Mouse (Mus musculus) spleen, postnatal 14 days (tissue): ENCODE data around the gene Tfeb.
A peak's percentile ranks its signal among the peaks of the same experiment; 100 is the strongest.

Experiments used
- DNase-seq, 2 experiments: peaks; one replicate each; pipeline ENCODE4 v3.0.0; 2021 to 2022; ENCODE audit warnings: low spot score in 2 of 2

The Tfeb gene

GRCm38 (mm10) chr17:47787632-47788031, 50.8 kb downstream of the Tfeb start:
- DNase-seq, result no peak

DNA sequence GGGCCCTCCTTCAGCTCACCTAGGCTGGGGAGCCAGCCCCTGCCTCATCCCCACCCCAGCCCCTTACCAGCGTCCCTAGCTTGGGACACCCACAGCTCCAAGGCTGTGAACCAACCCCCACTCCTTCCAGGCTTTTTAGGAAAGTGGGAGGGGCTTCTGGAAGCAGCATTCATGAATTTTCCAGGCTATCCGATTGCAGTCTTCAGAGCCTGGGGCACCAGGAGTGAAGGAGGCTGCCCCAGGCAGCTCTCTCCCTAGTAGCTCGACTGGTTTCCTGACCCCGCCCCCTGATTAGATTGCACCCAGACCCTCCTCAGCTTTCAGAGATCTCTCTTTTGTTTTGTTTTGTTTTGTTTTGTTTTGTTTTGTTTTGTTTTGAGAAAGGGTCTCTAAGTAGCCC, 51.5 kb downstream of the Tfeb start:
- no peak for DNase-seq

DNA sequence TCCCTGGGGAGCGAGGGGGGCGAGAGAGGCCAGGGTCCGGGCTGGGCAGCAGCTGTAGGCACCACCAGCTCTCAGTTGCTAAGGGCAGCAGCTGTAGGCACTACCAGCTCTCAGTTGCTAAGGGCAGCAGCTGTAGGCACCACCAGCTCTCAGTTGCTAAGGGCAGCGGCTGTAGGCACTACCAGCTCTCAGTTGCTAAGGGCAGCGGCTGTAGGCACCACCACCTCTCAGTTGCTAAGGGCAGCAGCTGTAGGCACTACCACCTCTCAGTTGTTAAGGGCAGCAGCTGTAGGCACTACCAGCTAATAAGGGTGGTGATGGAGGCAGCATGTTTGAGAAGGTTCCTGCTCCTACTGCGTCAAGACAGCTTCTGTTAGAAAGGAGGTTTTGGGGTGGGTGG, 52.2 kb downstream of the Tfeb start:
- DNase-seq, result no peak

DNA sequence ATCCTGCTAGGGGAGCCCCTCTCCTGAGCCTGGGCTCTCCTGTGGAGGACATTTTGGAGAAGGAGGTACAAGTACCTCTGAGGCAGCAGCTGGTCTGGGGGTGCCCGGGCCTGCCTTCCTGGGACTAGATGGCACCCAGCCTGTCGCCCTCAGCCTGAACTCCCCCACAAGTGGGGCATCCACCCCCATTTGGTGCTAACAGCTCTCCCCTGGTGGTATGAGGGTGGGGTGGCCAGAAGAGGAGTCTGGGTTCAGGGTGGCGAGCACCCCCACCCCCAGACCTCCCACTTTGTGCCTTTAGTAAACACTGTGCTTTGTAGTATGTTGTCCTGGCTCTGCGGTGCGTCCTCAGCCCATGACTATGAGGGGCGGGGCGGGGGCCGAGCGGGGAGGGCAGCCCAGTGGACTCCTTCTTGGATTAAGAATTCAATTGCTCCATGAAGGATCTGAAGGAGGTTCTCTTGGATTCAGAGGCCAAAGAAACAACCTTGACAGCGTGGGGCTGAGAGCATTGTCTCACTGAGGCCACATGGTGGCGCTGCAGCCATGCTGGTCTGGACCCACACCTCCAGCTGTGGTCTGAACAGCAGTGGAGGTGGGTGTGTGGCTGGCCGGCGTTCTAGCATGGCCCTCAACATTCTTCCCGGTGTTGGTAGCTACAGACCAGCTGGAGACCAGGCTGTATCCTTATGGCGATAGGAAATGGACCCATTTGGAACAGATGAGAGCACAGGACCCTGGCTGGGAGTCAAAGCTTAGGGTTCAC, 55.5 kb downstream of the Tfeb start:
- DNase-seq, result peak in 1 of 2 experiments; percentile 61

DNA sequence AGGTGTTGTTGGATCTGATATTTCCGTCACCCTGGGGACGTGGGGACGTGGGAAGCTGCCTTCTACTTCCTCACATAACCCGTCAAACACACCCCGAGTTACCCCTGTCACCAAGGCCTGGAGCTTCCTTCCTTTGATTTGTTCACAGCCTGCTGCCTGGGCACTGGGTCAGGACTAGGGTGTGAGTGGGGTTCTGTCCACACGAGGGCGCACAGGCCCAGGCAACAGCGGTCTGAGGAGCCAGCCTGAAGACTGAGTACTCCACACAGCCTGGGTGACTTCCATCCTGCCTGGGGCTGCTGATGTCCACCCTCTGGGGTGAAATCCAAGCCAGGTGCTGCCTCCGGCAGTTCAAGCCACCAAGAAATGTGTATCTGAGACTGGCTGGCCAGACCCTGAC, 56.5 kb downstream of the Tfeb start:
- DNase-seq, result peak; percentile 64 to 81

DNA sequence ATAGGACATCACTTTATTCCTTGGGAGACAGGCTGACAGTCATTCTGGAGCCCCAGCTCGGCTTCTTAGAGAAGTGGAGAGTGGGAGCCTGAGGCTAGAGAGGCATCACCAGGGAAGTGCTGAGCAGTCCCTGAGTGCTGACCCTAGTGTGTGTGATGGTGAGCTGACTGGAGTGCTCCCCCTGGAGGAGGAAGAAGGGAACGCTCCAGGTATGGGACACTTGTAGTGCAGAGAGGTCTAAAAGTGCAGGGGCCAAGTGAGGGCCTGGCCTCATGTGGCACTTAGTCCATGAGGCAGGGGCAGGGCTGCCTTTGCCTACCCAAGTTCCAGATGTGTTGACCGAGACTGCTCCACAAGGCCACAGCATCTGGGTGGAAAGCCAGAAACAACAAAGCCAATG, 58.6 kb downstream of the Tfeb start:
- peak; percentile 48 to 62 for DNase-seq

DNA sequence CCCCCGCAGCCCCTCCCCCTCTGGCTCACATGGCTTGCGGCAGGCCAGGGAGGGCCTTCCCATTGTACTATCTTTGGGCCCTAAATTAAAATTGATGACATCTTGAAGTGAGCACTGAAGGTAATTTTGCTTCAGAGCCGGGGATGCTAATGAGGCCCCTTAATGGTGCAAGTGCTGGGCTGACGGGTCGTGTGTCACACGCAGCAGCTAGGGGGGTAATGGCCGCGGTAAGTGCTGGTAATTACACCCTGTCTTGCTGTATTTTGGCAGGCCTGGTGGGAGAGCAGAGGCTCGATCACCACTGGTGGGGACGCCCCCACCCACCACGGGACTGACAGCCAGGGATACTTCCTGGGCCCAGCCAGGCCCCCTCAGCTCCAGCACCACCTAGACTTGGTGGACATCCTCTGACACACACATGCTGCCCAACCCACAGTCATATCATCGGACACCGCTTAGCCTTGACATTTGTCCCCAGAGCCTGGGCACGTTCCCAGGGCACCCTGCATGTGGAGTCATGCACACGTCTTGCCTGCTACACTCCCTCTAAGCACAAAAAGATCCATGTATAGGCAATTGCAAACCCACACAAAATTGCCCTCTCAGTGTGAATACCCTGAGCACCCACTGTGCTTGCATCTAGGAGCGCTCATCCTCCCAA, 59.5 kb downstream of the Tfeb start:
- DNase-seq, result no peak

- DNase-seq, result no peak
Measured at GRCm38 (mm10) chr17:47796968-47797367, 60.1 kb downstream of the Tfeb start.

- no peak for DNase-seq
Measured at GRCm38 (mm10) chr17:47797383-47797782, 60.6 kb downstream of the Tfeb start.

- DNase-seq, result no peak
Measured at GRCm38 (mm10) chr17:47802806-47803205, 66.0 kb downstream of the Tfeb start.

- no peak for DNase-seq
Measured at GRCm38 (mm10) chr17:47803662-47804061, 66.8 kb downstream of the Tfeb start.

- DNase-seq, result no peak
Measured at GRCm38 (mm10) chr17:47805047-47805835, 68.4 kb downstream of the Tfeb start.

DNA sequence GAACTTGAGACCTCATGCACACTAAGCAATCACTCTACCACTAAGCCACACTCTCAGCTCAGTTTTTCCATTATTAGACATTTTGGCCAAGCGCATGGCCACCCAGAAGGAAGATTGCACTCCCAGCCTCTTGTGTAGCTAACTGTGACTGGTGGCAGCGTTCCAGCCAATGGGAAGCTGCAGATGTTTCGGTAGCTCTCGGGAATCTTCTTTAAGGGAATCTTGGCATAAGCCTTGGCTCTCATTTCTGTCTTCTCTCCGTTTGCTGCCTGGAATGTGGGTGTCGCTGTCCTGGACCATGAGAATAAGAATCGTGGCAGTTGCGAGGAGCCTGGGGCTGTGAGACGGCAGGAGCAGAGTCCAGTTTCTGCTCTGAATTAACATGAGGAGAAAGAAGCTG, 69.4 kb downstream of the Tfeb start:
- no peak for DNase-seq

DNA sequence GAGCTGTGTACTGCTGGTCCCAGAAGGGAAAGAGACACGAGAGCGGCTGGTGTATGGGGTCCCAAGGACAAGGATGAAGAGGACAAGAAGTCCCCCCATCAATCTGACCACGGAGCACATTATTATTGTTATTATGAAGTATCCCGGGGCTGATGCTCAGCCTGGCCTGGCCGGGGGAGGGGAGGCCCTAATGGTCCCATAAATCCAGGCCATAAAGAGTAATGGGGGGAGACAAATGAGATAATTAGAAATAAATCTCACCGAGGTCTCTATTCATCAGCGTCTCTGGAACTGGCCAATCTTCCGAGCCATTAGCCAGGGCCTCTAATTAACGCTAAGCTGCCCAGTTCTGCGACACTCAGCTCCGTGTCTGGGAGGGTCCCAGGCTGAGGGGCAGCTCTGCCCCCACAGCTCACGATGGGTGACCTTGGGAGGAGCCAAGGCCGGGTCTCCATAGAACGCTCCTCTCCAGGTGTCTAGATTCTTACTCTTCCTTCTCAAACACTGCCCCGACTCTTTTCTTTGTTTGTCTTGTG, 74.5 kb downstream of the Tfeb start:
- DNase-seq, result no peak

DNA sequence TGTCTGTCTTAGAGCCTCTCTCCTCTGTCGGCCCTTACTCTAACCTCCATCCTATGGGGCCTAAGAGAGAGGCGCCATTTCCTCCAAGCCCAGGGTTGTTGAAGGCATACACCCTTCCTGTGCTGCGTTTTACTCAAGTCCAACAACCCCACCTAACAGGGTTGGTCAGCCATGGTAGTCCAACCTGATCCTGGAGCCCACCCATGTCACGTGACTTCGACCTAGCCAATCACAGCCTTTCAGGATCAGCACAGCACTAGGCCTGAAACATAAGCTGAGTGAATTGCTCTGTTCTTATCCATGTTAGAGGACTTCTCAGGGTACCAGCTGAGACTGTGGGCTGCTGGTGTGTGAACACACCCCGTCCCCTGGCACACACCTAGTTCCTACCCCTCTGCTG, 75.4 kb downstream of the Tfeb start:
- no peak for DNase-seq

DNA sequence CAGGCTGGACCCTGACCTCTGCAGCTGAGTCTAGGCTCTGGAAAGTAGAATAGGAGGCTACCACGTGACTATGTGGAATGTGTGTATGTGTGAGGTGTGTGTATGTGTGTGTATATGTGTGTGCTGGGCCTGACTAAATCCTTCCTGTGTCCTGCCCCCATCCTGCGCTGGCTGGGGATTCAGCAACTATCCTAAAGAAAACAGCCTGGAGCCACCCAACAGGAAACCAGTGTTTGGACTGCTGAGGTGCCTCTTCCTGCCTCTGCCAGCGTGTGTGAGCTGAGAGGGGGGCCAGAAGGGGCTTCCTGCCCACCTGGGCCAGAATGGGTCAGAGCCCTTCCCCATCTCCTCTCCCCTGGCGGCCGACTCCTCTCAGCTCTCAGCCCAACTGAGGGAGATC, 76.8 kb downstream of the Tfeb start:
- no peak for DNase-seq

- DNase-seq, result no peak
Measured at GRCm38 (mm10) chr17:47814496-47814895, 77.7 kb downstream of the Tfeb start.

GRCm38 (mm10) chr17:47815446-47815845, 78.6 kb downstream of the Tfeb start:
- no peak for DNase-seq

- no peak for DNase-seq
Measured at GRCm38 (mm10) chr17:47818038-47818725, 81.4 kb downstream of the Tfeb start.

DNA sequence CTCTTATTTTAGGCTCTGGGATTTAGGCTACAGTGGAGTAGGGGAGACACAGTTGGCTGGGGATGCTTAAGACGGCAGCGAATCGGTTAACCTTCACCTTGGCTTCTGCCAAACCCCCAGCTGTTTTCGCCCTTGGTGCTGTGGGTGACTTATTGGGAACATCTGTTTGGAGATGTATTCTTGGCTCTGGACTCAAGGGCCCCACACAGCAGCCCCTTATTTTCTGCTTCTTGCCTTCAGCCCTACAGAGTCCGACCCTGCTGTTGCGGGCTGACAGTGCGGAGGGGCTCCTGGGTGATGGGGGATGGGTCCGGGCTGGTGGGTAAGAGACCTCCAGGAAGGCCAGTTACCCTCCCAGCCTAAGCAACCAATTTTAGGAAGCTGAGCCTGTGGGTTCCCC, 84.5 kb downstream of the Tfeb start:
- no peak for DNase-seq

DNA sequence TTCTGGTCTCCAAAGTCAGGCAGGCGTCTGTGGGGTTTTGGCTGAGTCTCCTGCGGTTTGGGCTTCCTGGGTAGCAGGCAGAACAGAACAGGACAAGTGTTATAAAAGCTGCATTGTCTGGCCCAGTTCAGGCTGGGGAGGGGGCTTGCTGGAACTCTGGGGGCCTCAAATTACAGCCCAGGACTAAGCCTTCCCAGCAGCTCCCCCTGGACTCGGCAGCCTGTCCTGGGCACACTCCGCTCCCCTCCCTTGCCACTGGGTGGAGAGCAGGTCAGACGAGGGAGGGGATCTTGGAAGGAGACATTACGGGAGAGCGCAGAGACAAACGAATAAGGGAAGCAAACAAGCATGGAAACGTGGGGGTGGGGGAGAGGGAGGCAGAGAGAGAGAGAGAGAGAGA, 94.3 kb downstream of the Tfeb start:
- DNase-seq, result no peak

DNA sequence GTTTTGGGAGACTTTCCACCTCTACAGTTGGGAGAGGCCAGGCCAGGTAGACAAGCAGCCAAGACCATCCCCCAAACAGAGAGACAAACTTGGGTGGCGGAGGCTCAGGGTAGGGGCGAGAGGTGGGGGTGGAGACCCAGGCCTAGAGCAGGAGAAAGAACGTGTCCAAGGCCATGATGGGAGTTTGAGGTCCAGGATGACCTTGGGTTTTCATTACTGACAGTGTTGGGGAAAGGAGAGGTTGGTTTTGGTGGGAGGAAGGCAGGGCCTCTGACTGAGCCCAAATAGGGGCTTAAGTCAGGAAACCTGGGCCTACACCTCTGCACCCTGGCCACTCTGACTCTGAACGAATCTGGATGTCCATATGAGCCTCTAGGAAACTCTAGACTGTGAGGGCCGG, 94.9 kb downstream of the Tfeb start:
- no peak for DNase-seq
